In the genomic region with DNA sequence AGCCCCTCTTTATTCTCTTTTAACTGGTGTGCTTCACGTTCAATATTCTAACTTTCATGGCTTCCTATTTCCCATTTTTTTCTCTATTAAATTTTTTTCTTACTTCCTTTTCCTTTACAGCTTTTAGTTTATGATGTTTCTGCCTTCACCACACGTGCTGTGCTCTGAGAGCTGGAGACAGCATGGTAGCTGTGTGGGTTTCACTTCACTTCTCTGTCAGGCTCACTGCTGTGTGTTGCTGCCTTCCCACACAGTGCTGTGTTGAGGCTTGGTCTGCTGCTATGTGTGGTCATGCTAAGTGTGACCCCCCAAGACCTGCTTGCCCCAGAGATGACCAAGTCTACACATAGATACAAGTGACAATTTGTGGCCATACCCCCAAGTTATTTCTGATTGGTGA, we compare ENCODE assay signal across 25 mouse cellular contexts. TPM values are rescaled to one million over a fixed set of nuclear protein-coding genes. Genes with fewer than 3 reads are reported as not detected.
A peak's percentile ranks its signal among the peaks of the same experiment; 100 is the strongest.
DNase-seq lines count a peak whose midpoint lies in the region; ATAC-seq and TF ChIP-seq lines count a peak whose summit lies in the region.
"Had no signal": no experiment of that assay in that cellular context is flagged by ENCODE, and none has a peak within 500 bp of the region (broad histone marks: within the 10 kb centered on the region; RNA-seq: fewer than 3 reads in every experiment).

No protein-coding gene starts in this region.

- DNase-seq in spleen, postnatal 36 days (ENCODE audit: low spot score in 2 of 2), result peak; percentile 23 to 34
- DNase-seq in spleen, postnatal 10 days (ENCODE audit: low spot score in 2 of 2), result no peak
- DNase-seq in CH12.LX (ENCODE audit: extremely low read depth), result peak; percentile 16
- peak; percentile 21 for DNase-seq in splenic B cell, adult 2 months (ENCODE audit: low read depth, low spot score)
- DNase-seq in adrenal gland, postnatal 36 days, result no peak
- no peak for DNase-seq in urinary bladder, postnatal 25 days (ENCODE audit: low spot score)
- DNase-seq in right cerebral cortex, postnatal 10 days (ENCODE audit: low spot score in 2 of 2), result no peak
- DNase-seq: adrenal gland, adult 2 months; adrenal gland, postnatal 10 days; adrenal gland, postnatal 25 days; cerebellum, adult 11-12 months; cerebellum, adult 2 months; cerebellum, adult 9-10 months; cerebellum, postnatal 10 days; cerebellum, postnatal 25 days; embryo, embryonic 11 days had no signal

- in situ Hi-C loops in CH12.LX (cut with MboI; ENCODE audit: low pct_ligation_motif_present, low pct_unique_long_range_greater_than_20kb, low sequenced_read_pairs), result no loop called here

- peak; percentile 44; the same call in 1 of the 2 replicates for ATAC-seq in granulocyte monocyte progenitor cell, adult 5-6 weeks (replicated peaks; ENCODE audit: poor library complexity, severe bottlenecking)
- ATAC-seq: CD4-positive, CD25-positive, alpha-beta regulatory T cell, adult 4 months; forebrain, embryonic 14.5 days; forebrain, embryonic 16.5 days had no signal

- no peaks in the 10 kb centered on the region for H3K79me2 ChIP-seq in CH12.LX (replicated peaks; ENCODE audit: control insufficient read depth, extremely low read depth, insufficient read depth, poor library complexity, severe bottlenecking)

- no peak for TF ChIP-seq EP300 in CH12.LX (IDR thresholded peaks at IDR 0.05; ENCODE audit: low read length)

- peaks cover 3 to 10% of the 10 kb centered on the region in 2 experiments for H3K4me1 ChIP-seq in CH12.LX (ENCODE audit: control insufficient read depth in 1 of 2, insufficient read depth in 2 of 2)
- H3K4me1 ChIP-seq: embryonic facial prominence, embryonic 13.5 days; embryonic facial prominence, embryonic 15.5 days; forebrain, embryonic 10.5 days; forebrain, embryonic 12.5 days had no signal

- H3K4me2 ChIP-seq in CH12.LX (ENCODE audit: insufficient read depth, low read depth, poor library complexity, severe bottlenecking), result no peak overlapping the region
- H3K4me2 ChIP-seq: embryonic facial prominence, embryonic 13.5 days; embryonic facial prominence, embryonic 15.5 days; forebrain, embryonic 12.5 days had no signal

- H3K27me3 ChIP-seq in CH12.LX (replicated peaks), result peaks cover 12% of the 10 kb centered on the region
- no peaks in the 10 kb centered on the region for H3K27me3 ChIP-seq in splenic B cell, adult 2 months (ENCODE audit: control insufficient read depth, insufficient read depth, low read length, poor library complexity, severe bottlenecking)
- H3K27me3 ChIP-seq: embryonic facial prominence, embryonic 13.5 days; embryonic facial prominence, embryonic 15.5 days; forebrain, embryonic 12.5 days had no signal

- no peak overlapping the region for H3K4me3 ChIP-seq in CH12.LX (replicated peaks in 1 of 3; ENCODE audit: low read depth in 2 of 3, low read length in 2 of 3, poor library complexity in 1 of 3)
- H3K4me3 ChIP-seq: embryonic facial prominence, embryonic 13.5 days; embryonic facial prominence, embryonic 15.5 days; erythroblast, embryonic 14.5 days; forebrain, embryonic 10.5 days; forebrain, embryonic 12.5 days had no signal

- H3K27ac ChIP-seq in CH12.LX (ENCODE audit: insufficient read depth, low read depth), result no peak overlapping the region
- H3K27ac ChIP-seq: embryonic facial prominence, embryonic 13.5 days; embryonic facial prominence, embryonic 15.5 days; forebrain, embryonic 10.5 days; forebrain, embryonic 12.5 days had no signal

- dilution Hi-C loops in CH12.LX (cut with MboI; ENCODE audit: extremely low pct_ligation_motif_present, extremely low pct_unique_long_range_greater_than_20kb, low sequenced_read_pairs), result no loop called here

- H3K9ac ChIP-seq in CH12.LX (ENCODE audit: insufficient read depth, low read depth), result no peak overlapping the region
- H3K9ac ChIP-seq: embryonic facial prominence, embryonic 13.5 days; embryonic facial prominence, embryonic 15.5 days; forebrain, embryonic 12.5 days had no signal

- TF ChIP-seq POLR2A in CH12.LX (IDR thresholded peaks at IDR 0.05; ENCODE audit: low read depth, low read length), result no peak

- H3K9me3 ChIP-seq in CH12.LX (replicated peaks; ENCODE audit: low read length), result peaks cover 3% of the 10 kb centered on the region
- H3K9me3 ChIP-seq: embryonic facial prominence, embryonic 13.5 days; embryonic facial prominence, embryonic 15.5 days; forebrain, embryonic 10.5 days; forebrain, embryonic 12.5 days had no signal

- TF ChIP-seq CTCF in CH12.LX (conservative IDR thresholded peaks at IDR 0.05 in 1 of 2, IDR thresholded peaks at IDR 0.05 in 1 of 2; ENCODE audit: low read depth in 2 of 2, low read length in 2 of 2), result no peak

- TF ChIP-seq RAD21 in CH12.LX (IDR thresholded peaks at IDR 0.05; ENCODE audit: low read depth, low read length), result no peak

- H3K36me3 ChIP-seq in CH12.LX (replicated peaks in 1 of 2; ENCODE audit: control insufficient read depth in 1 of 2, insufficient read depth in 1 of 2, low read length in 1 of 2), result no peaks in the 10 kb centered on the region
- H3K36me3 ChIP-seq in splenic B cell, adult 2 months (ENCODE audit: control insufficient read depth, insufficient read depth, low read length, poor library complexity, severe bottlenecking), result no peaks in the 10 kb centered on the region
- H3K36me3 ChIP-seq: embryonic facial prominence, embryonic 13.5 days; embryonic facial prominence, embryonic 15.5 days; forebrain, embryonic 10.5 days; forebrain, embryonic 12.5 days had no signal

TF ChIP-seq in CH12.LX, 34 proteins besides CTCF, POLR2A, EP300 and RAD21:
- TF ChIP-seq MAX (IDR thresholded peaks at IDR 0.05; ENCODE audit: low read length) (no peak), GABPA (IDR thresholded peaks at IDR 0.05; ENCODE audit: insufficient replicate concordance, low read depth, low read length) (no peak), ZKSCAN1 (IDR thresholded peaks at IDR 0.05; ENCODE audit: borderline replicate concordance, low read depth, low read length) (no peak), ETS1 (conservative IDR thresholded peaks at IDR 0.05; ENCODE audit: low read depth, low read length) (no peak), USF1 (IDR thresholded peaks at IDR 0.05; ENCODE audit: low read depth, low read length) (no peak), JUND (conservative IDR thresholded peaks at IDR 0.05; ENCODE audit: low read depth, low read length) (no peak), TCF12 (IDR thresholded peaks at IDR 0.05; ENCODE audit: low read depth, low read length) (no peak), CHD2 (IDR thresholded peaks at IDR 0.05; ENCODE audit: low read length) (no peak), UBTF (IDR thresholded peaks at IDR 0.05; ENCODE audit: low read depth, low read length) (no peak), ZMIZ1 (IDR thresholded peaks at IDR 0.05; ENCODE audit: low read depth, low read length) (no peak), CHD1 (IDR thresholded peaks at IDR 0.05; ENCODE audit: low read depth, low read length) (no peak), MAFK (IDR thresholded peaks at IDR 0.05; ENCODE audit: insufficient replicate concordance, low read length) (no peak), SMC3 (IDR thresholded peaks at IDR 0.05; ENCODE audit: low read depth, low read length) (no peak), BHLHE40 (IDR thresholded peaks at IDR 0.05; ENCODE audit: low read depth, low read length) (peak; percentile 83), MYC (IDR thresholded peaks at IDR 0.05; ENCODE audit: low read depth, low read length) (0 out of 2 replicates have a peak, but pooled peaks have one; percentile 50), MEF2A (IDR thresholded peaks at IDR 0.05; ENCODE audit: borderline replicate concordance, low read depth, low read length) (no peak), SIN3A (IDR thresholded peaks at IDR 0.05; ENCODE audit: low read length) (no peak)

RNA-seq across cellular contexts. Expression of a gene that starts 51.2 kb away (rescaled TPM):
- 28.5 and 36.7 TPM in 2 replicates for total RNA-seq in CH12.LX (2012; rRNA removed)
- 17.1 and 19.7 TPM in 2 replicates for total RNA-seq in CH12.LX (2014; rRNA removed)
- polyA plus RNA-seq in CH12.LX (2012; ENCODE audit: insufficient read length, low read depth), result 33.0 and 33.5 TPM in 2 replicates
- total RNA-seq in granulocyte monocyte progenitor cell, adult 5-6 weeks (2014; fragmentation: Nextera tagmentation), result 28.6 and 33.8 TPM in 2 replicates
- 17.7 and 18.8 TPM in 2 replicates for total RNA-seq in granulocyte monocyte progenitor cell, adult 5-6 weeks (2017)
- 10 to 100 TPM; 50.2 to 98.3 TPM for total RNA-seq in adrenal gland, postnatal 36 days (2021)

Comparison
In these comparisons a context has a peak if more than half of its experiments do, and no peak if none do; other contexts are left out.
1. DNase-seq: peak in spleen, postnatal 36 days (2 of 2), CH12.LX (single experiment) and splenic B cell, adult 2 months (single experiment); none in spleen, postnatal 10 days (0 of 2), adrenal gland, postnatal 36 days (0 of 2), urinary bladder, postnatal 25 days (single experiment) and right cerebral cortex, postnatal 10 days (0 of 2).